Mouse (Mus musculus) bone marrow, adult 2 months (tissue): ENCODE results near the gene Cyfip2. TPM values are rescaled to one million over a fixed set of nuclear protein-coding genes. Genes with fewer than 3 reads are reported as not detected.

Experiments
- H3K27ac ChIP-seq: fragments of 200-500 bp; 2 replicates; pipeline ENCODE4 v1.5.1; 2012; ENCODE audit warnings: low read depth, mild to moderate bottlenecking, control low read depth, inconsistent platforms, low read length; ENCODE audit not compliant: control insufficient read depth, poor library complexity, insufficient read depth
- H3K4me1 ChIP-seq: fragments of 200-500 bp; 2 replicates; pipeline ENCODE4 v1.6.1; 2011; ENCODE audit warnings: low read length; ENCODE audit not compliant: control insufficient read depth, insufficient read depth
- H3K4me3 ChIP-seq: fragments of 200-500 bp; replicated peaks from 2 replicates; pipeline ENCODE3; 2011; ENCODE audit warnings: mild to moderate bottlenecking, low read depth, low read length, control low read depth; ENCODE audit not compliant: control insufficient read depth
- CTCF ChIP-seq: fragments of 200-500 bp; IDR thresholded peaks from 2 replicates; pipeline ENCODE4 v1.5.1; 2011; ENCODE audit warnings: low read length, control low read depth; ENCODE audit not compliant: control insufficient read depth, insufficient read depth
- POLR2A ChIP-seq: fragments of 200-500 bp; IDR thresholded peaks from 2 replicates; pipeline ENCODE4 v1.6.1; 2011; ENCODE audit warnings: low read depth, mild to moderate bottlenecking, control low read depth, low read length, borderline replicate concordance; ENCODE audit not compliant: control insufficient read depth
- WGBS: fragments of 180-500 bp; shearing (Covaris S2); methylation state at CpG from one replicate; pipeline ENCODE4 v1.1.7; 2018; 5-methylcytosine and 5-hydroxymethylcytosine counted together
- polyA plus RNA-seq: library from polyadenylated mRNA; stranded (reverse); fragments of >200 nt; gene quantifications from 2 replicates; pipeline ENCODE4 v1.2.4, GENCODE M21; 2011; ENCODE audit warnings: low replicate concordance; ENCODE audit not compliant: missing spikeins, insufficient read depth, insufficient read length

Gene Cyfip2
- polyA plus RNA-seq, 1 experiment = 32.6 TPM

- no peak overlapping the region for H3K27ac ChIP-seq
- no peaks in the 10 kb centered on the region for H3K4me1 ChIP-seq
- no peak for TF ChIP-seq POLR2A
- no peak for TF ChIP-seq CTCF
- 92% methylated on average over 12 of the region's 12 CpGs for WGBS
- H3K4me3 ChIP-seq = no peak overlapping the region
Observed at GRCm38 (mm10) chr11:46278709-46279108, 34.0 kb downstream of the Cyfip2 start.

GRCm38 (mm10) chr11:46278140-46278539, 34.5 kb downstream of the Cyfip2 start:
- no peak for TF ChIP-seq CTCF
- TF ChIP-seq POLR2A = no peak
- Histone ChIP-seq H3K27ac (no peak overlapping the region), H3K4me1 (no peaks in the 10 kb centered on the region), H3K4me3 (no peak overlapping the region)
- WGBS = 75% methylated on average over 5 of the region's 5 CpGs

- Histone ChIP-seq H3K4me1 (no peaks in the 10 kb centered on the region), H3K4me3 (no peak overlapping the region), H3K27ac (no peak overlapping the region; the same call in 1 of the 2 replicates)
- WGBS = 59% methylated on average over 5 of the region's 5 CpGs
- TF ChIP-seq CTCF (peak; percentile 70), POLR2A (no peak)
Observed at GRCm38 (mm10) chr11:46276778-46277177, 35.9 kb downstream of the Cyfip2 start.

- WGBS = 85% methylated on average over 8 of the region's 8 CpGs
Observed at GRCm38 (mm10) chr11:46276168-46276567, 36.5 kb downstream of the Cyfip2 start.

GRCm38 (mm10) chr11:46275302-46275701, 37.4 kb downstream of the Cyfip2 start:
- Histone ChIP-seq H3K4me1 (no peaks in the 10 kb centered on the region), H3K4me3 (no peak overlapping the region), H3K27ac (no peak overlapping the region)
- TF ChIP-seq CTCF (peak; percentile 94), POLR2A (no peak)
- WGBS = 10% methylated on average over 6 of the region's 6 CpGs

More at GRCm38 (mm10) chr11:46276168-46276567, 36.5 kb downstream of the Cyfip2 start:
- Histone ChIP-seq H3K27ac (no peak overlapping the region), H3K4me1 (no peaks in the 10 kb centered on the region), H3K4me3 (no peak overlapping the region)
- no peak for TF ChIP-seq POLR2A
- TF ChIP-seq CTCF = no peak

GRCm38 (mm10) chr11:46273969-46274368, 38.7 kb downstream of the Cyfip2 start:
- Histone ChIP-seq H3K4me3 (no peak overlapping the region), H3K27ac (no peak overlapping the region), H3K4me1 (no peaks in the 10 kb centered on the region)
- TF ChIP-seq CTCF (no peak), POLR2A (no peak)
- 88% methylated on average over 3 of the region's 3 CpGs for WGBS

GRCm38 (mm10) chr11:46272058-46272681, 40.5 kb downstream of the Cyfip2 start:
- H3K27ac ChIP-seq = no peak overlapping the region
- H3K4me3 ChIP-seq = no peak overlapping the region
- TF ChIP-seq POLR2A = no peak
- TF ChIP-seq CTCF = no peak
- WGBS = 90% methylated on average over 8 of the region's 8 CpGs
- no peaks in the 10 kb centered on the region for H3K4me1 ChIP-seq

GRCm38 (mm10) chr11:46269893-46270292, 42.8 kb downstream of the Cyfip2 start:
- WGBS = 74% methylated on average over 3 of the region's 3 CpGs
- no peak overlapping the region for H3K4me3 ChIP-seq
- H3K4me1 ChIP-seq = no peaks in the 10 kb centered on the region
- TF ChIP-seq POLR2A = no peak
- no peak for TF ChIP-seq CTCF
- H3K27ac ChIP-seq = no peak overlapping the region

GRCm38 (mm10) chr11:46269391-46269790, 43.3 kb downstream of the Cyfip2 start:
- TF ChIP-seq POLR2A (no peak), CTCF (no peak)
- WGBS = 82% methylated on average over 9 of the region's 9 CpGs

More at GRCm38 (mm10) chr11:46269391-46269790, 43.3 kb downstream of the Cyfip2 start:
- no peak overlapping the region for H3K4me3 ChIP-seq
- no peak overlapping the region for H3K27ac ChIP-seq
- H3K4me1 ChIP-seq = no peaks in the 10 kb centered on the region
